Mouse (Mus musculus): ENCODE measurements at regions not wholly inside any gene's neighbourhood (a gene's known extent, or its start where the extent isn't known, plus 50 kb on each side); places are given as distances from the start of the nearest gene placed in this dataset.

DNA sequence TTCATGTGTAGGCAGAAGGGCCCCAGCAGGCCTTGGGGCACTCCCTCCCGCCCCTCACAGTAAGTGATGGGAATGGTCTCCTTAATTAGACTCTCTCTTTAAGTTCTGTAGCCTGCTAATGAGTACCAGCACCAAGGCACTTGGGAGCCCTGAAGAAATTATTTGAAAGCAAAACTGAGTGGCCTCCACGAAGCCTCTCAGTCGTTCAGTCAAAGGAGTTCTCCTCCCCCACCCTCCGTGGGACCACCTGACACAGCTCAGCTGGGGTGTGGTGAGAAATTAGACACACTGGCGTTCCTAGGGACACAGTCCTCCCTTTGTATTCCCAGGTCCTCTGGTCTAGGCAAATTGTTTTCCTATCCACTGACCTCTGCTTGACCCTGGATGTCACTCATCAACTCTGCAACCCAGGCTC lies 623.4 kb downstream of the Sox6 start:
- TF ChIP-seq CTCF (conservative IDR thresholded peaks at IDR 0.05 in 1 of 2, IDR thresholded peaks at IDR 0.05 in 1 of 2; ENCODE audit: low read depth in 2 of 2, low read length in 2 of 2) (no peak), TCF12 (IDR thresholded peaks at IDR 0.05; ENCODE audit: low read depth, low read length) (no peak), HCFC1 (IDR thresholded peaks at IDR 0.05; ENCODE audit: low read depth, low read length) (no peak), POLR2A (IDR thresholded peaks at IDR 0.05; ENCODE audit: low read depth, low read length) (no peak), NRF1 (IDR thresholded peaks at IDR 0.05; ENCODE audit: low read depth, low read length) (no peak), USF2 (conservative IDR thresholded peaks at IDR 0.05; ENCODE audit: low read depth, low read length) (no peak), NELFE (IDR thresholded peaks at IDR 0.05; ENCODE audit: low read depth, low read length) (no peak), EP300 (IDR thresholded peaks at IDR 0.05; ENCODE audit: low read length) (no peak)

All from CH12.LX (cell line).